Mouse (Mus musculus): Measurements from ENCODE around the gene Pex11a.
"Not testable (repeated sequence)": the region's sequence is repeated elsewhere in the genome, so short reads cannot be mapped to it uniquely, and the experiment has no call there.

Gene Pex11a

DNA sequence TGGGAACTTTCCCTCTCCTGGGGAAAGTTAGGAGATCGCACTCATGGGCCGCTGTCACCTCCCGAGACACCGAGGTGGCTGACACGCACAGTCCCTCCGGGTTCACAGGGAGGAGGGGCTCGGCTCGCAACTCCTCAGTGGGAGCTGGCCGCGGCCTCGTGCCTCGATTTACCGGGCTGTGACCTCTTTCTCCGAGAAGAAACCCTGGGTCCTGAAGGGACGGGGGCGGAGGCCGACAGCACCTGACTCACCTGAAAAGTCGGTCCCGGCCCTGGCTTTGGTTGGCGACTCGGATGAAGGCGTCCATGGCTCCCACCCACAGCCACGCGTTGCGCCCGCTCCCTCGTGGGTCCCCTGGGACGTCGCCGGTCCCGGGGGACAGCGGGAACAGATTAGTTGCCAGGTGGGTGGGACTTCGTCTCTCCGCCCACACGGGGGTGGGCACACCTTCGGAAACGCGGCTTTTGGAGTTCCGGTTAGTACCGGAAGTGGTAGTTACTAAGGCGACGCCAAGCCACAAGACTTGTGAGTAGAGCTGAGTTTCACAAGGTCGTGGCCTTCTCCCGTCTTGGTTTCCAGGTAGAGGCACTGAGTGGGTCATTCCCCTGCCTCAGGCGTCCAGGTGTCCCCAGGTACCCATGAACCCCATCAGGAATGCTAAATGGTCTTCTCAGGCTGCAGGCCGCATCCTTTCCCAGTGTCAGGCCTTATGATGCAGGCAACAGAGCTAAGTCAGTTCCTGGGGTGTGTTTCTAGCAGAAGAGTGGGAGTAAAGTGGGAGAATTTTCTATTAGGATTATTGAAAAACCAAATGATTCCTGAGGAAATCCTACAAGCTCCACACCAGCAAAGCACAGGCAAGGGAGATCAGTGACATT is at the start of gene Pex11a, which contains the start of gene Wdr93:
Pex11a (minus strand) TSS at position 473 of the 878 bp plus-strand sequence.
Wdr93 (plus strand) TSS at position 505 of the 878 bp plus-strand sequence.
- DNase-seq (ENCODE audit: low spot score in 2 of 2): peak; percentile 29 to 78

DNA sequence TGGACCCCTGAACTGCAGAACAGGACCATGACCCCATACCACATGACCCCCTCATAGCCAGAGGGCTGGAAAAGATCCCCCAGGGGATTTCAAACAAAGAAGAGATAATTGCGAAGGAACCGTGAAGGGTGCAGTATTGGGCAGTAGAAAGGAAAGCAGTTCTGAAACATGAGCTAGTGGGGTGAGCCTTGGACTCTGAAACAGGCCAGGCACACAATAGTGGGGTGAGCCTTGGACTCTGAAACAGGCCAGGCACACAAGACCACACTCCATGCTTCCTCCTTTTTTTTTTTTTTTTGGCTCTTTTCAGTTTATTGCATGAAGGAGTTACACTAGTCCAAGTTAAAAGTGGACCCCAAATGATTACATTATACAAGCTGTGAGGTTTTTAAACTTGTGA is 46.9 kb upstream of the Pex11a start:
- not testable (repeated sequence) for DNase-seq (ENCODE audit: low spot score in 2 of 2)

GRCm38 (mm10) chr7:79786295-79786694 is 43.4 kb upstream of the Pex11a start:
- DNase-seq (ENCODE audit: low spot score in 2 of 2): peak; percentile 45 to 74

DNA sequence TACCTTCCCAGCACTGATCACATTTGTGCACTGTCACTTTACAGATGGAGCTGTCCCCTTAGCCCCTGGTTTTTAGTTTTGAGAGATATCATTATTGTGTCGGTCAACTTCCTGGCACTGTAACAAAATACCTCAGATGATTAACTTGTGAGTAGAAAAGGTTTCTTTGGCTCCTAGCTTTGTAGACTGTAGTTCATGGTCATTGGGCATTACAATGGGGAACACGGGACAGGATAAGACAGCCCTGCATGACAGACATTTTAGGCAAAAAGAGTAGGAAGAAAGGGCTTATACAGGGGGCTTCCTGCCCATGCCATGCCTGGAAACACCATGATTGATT is 39.6 kb upstream of the Pex11a start:
- no peak for DNase-seq (ENCODE audit: low spot score in 2 of 2)

GRCm38 (mm10) chr7:79781826-79782515 is 39.0 kb upstream of the Pex11a start:
- DNase-seq (ENCODE audit: low spot score in 2 of 2): no peak

DNA sequence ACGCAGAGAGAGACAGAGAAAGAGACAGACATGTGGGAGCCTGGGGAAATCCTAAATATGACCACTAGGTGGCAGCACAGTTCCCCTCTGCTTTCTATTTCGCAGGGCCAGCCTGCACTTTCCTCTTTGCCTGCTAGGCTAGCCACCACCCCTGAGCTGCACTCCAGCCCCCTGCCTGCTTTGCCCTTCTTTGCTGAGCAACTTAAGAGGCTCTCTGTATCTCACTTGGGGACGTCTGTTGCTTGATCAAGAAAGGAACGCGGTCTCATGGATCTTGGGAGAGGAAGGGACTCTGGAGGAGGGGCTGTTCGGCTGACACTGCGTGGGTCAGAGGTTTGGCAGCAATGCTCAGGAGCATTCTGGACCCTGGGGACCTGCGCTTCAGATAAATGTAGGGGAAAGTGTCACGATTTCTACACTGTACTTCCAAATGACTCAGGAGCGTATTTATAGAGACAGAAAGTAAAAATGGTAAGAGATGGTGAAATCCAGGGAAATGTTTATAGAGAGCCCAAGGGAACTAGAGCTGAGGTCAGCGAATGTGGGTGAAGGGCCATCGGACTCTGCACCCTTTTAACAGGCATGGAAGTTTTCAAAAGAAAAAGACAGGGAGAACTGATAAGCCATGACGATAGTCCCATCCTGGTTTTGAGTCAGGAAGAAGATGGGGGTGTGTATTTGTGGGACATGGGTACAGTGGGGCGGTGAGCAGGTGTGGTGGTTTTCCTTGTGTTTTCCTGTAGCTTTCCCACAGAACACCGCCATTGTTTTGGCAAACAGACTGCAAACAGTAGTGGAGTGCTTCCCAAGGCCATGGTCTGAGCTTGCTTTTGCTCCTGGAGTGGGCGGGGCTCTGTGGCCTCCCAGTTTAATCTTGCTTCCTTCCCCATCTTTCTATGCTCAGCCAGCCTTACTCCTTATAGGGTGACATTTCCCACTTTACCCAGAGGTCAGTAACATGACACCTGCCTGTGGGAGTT is 38.0 kb upstream of the Pex11a start:
- DNase-seq (ENCODE audit: low spot score in 2 of 2): peak; percentile 55 to 73

- no peak for DNase-seq (ENCODE audit: low spot score in 2 of 2)
These were observed 28.9 kb upstream of the Pex11a start for GRCm38 (mm10) chr7:79771561-79772512.

GRCm38 (mm10) chr7:79769664-79770063 is 26.7 kb upstream of the Pex11a start:
- DNase-seq (ENCODE audit: low spot score in 2 of 2): no peak

DNA sequence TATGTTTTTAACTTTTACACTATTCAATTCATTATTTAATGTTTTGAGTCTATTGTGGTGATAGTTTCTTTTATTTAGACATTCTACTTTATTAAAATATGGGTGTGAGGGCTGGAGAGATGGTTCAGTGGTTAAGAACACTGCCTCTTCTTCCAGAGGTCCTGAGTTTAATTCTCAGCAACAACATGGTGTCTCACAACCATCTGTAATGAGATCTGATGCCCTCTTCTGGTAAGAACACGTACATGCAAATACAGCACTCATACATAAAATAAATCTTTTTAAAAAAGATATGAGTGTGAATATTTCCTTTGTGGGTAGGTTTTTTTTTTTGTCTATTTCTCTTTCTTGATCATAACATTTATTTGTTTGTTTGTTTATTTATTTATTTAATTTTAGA is 23.1 kb upstream of the Pex11a start:
- no peak for DNase-seq (ENCODE audit: low spot score in 2 of 2)

DNA sequence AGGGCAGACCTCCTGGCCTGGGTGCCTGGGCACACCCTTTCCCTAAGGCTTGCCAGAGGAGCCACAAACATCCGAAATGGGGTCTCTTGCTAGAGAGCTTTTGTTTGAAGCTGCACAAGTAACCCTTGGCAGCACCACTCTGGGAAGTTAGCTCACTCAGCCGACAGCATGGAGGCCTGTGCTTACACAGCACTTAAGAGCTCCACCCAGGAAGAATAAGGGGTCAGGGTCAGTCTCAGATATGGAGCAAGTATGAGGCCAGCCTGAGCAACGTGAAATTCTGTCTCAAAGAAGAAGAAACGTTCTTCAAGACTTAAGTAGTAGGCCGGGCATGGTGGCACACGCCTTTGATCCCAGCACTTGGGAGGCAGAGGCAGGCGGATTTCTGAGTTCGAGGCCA is 19.2 kb upstream of the Pex11a start:
- DNase-seq (ENCODE audit: low spot score in 2 of 2): no peak

DNA sequence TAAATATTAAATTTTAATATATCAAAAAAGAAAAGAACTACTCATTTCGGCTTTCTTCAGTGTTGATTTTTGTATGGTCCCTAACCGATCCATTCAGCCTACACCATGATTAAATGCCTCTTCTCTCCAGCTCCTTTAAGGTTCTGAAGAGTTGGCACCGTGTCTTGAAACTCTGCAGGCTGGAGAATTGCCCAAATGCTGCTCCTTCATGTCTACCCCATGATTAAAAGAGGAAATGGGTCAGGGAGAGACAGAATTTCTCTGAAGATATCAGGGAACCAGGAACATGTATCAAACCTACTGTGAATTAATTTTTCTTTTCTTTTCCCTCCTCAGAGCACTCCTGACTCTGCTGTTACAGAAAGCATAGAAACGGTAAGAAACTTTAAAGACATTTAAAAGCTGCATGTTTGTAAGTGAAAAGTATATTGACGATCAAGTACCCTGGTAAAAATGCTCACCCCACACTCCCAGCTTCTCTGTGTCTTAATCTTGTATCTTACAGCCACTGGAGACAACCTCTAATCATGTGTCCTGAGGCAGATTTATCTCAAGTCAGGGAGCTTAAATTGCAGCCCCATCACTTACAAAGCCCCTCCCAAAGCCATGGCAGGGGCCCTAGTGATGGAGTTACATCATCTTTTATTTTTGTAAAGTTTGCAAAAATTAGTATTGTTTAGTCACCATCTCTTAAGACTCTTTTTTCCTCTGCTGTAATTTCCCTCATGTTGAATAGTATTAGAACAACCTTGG is 18.4 kb upstream of the Pex11a start:
- DNase-seq (ENCODE audit: low spot score in 2 of 2): no peak

DNA sequence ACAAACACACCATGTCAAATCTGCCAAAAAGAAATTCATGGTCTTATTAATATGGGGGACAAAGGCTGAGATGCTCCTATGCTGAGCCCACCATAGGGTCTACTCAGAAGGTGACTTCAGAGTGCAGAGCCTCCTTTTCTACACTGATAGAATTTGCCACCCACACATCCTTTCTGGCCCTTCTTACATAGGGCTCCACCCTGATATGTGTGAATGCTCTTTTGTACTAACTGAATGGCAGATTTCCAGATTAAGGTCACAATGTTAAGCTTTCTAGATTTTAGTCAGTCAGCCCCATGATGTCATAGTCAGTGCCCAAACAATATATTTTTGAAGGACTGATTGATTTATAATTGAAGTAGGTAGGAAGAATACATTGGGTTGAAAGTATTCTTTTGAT is 16.8 kb upstream of the Pex11a start:
- no peak for DNase-seq (ENCODE audit: low spot score in 2 of 2)

DNA sequence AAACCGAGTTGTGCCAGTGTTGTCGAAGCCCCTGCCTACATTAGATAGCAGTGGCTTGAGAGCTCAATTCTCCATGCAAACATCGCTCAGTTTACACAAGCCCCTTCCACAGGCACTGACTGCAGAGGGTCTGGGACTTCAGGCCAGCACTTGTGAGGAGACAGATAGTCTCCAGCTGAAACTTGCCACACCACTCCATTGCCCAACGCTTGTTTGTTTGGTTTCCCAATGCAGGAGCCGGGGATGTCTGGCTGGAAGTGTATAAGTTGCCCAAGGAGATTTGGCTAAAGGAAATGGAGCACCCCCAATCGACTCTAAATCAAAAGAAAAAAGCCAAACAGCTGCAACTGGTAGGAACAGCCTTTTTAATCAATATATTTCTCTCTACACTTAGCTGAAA is 15.2 kb upstream of the Pex11a start:
- no peak for DNase-seq (ENCODE audit: low spot score in 2 of 2)

- DNase-seq (ENCODE audit: low spot score in 2 of 2): no peak
These were observed 13.4 kb upstream of the Pex11a start for GRCm38 (mm10) chr7:79756334-79756733.

GRCm38 (mm10) chr7:79749511-79749910 is 6.6 kb upstream of the Pex11a start:
- DNase-seq (ENCODE audit: low spot score in 2 of 2): no peak

DNA sequence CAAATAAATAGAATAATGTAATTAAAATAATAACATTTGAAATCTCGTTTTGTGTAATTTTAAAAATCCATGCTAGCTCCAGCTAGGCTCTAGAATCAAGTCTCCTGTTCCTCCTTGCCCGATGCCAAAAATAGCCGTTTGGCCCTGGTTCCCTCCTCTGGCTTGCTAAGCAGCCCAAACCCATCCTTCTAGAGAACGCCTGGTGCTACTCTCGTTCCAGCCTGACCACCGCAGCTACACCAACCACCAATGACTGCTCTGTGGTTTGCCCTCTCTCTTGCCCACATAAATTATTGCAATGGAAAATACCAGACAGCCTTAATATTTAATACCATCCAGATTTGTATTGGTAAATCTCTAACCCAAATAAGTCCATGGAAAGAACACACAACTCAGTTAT is 4.7 kb upstream of the Pex11a start:
- no peak for DNase-seq (ENCODE audit: low spot score in 2 of 2)

DNA sequence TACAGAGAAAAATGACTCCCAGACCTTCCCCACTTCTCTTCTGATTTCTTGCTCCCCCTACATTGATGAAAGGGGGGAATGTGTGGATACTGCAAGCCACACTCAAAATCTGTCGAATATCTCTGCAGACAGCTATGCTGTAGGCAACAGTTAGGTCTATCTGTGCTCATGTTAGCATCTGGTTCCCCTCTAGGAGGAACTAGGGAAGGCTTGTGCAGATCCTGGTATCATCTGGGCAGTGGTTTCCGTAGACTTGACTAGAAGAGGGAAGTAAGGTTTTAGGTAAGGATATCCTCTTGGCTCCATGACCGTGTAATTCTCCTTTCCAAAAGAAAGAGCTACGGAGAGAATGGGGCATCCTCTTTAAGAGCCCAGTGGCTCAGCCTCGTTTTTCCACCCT is 1.7 kb upstream of the Pex11a start:
- DNase-seq (ENCODE audit: low spot score in 2 of 2): no peak

GRCm38 (mm10) chr7:79744051-79744450 is 1.1 kb upstream of the Pex11a start:
- DNase-seq (ENCODE audit: low spot score in 2 of 2): no peak

DNA sequence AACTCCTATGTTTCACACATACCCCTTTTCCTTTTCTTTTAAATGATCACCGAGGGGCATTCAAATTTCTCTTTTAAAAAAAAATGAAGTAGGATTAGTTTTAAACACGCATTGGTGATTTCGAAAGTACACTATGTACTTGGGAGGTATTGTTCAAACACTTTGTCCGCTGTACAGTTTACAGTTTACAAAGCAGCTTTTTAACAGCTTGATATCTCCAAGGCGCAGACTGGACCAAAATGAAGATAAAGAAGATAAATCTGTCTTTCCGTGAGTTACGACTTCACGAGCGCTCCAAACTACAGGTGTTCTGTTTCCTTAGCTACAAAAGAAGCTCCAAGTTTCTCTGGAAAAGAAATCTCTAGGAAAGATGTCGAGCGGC is 663 bp downstream of the Pex11a start:
- DNase-seq (ENCODE audit: low spot score in 2 of 2): no peak

- no peak for DNase-seq (ENCODE audit: low spot score in 2 of 2)
These were observed 2.7 kb downstream of the Pex11a start for GRCm38 (mm10) chr7:79740279-79740678.

Data from spleen, postnatal 10 days (tissue).